Mouse (Mus musculus): ENCODE measurements around the gene Hist1h3g.

Gene Hist1h3g

DNA sequence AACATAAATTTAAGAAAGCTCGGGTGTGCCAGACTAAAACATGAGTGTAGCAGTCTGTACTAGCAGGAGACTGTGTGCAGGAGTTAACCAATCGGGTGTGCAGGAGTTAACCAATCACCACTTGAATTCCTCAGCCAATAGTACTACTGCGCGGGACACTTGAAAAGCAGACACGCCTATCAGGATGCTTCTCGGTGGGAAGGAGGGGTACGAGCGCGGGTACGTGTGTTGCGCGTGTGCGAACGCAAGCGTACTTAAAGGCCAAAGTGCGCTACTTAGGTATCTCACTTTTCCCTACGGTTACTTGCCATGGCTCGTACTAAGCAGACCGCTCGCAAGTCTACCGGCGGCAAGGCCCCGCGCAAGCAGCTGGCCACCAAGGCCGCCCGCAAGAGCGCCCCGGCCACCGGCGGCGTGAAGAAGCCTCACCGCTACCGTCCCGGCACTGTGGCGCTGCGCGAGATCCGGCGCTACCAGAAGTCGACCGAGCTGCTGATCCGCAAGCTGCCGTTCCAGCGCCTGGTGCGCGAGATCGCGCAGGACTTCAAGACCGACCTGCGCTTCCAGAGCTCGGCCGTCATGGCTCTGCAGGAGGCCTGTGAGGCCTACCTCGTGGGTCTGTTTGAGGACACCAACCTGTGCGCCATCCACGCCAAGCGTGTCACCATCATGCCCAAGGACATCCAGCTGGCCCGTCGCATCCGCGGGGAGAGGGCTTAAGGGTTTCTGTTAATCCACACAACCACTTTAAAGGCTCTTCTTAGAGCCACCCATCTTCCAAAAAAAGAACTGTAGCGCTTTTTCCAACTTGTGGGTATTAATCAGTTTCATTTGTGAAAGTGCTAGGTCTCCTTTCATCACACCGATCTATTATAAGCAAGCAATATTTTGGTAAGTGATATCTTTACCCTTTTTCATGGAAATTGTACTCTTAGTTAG, at the start of gene Hist1h3g:
TSS of gene Hist1h3g (plus strand) at position 286 of the 939 bp plus-strand sequence.
- in situ Hi-C loops (cut with MboI, MseI) = loop anchor here (10.0 kb wide), 2 partner anchors 49 to 1501 kb away; partner anchors contain the start of genes Hist1h2ah, Hist1h2bk and Hist1h4d

GRCm38 (mm10) chr13:23488400-23489322, 46.6 kb upstream of the Hist1h3g start, which contains the start of gene Btn2a2:
TSS of gene Btn2a2 (minus strand) at chr13:23488857.
- in situ Hi-C loops (cut with MboI, MseI) = no loop called here

DNA sequence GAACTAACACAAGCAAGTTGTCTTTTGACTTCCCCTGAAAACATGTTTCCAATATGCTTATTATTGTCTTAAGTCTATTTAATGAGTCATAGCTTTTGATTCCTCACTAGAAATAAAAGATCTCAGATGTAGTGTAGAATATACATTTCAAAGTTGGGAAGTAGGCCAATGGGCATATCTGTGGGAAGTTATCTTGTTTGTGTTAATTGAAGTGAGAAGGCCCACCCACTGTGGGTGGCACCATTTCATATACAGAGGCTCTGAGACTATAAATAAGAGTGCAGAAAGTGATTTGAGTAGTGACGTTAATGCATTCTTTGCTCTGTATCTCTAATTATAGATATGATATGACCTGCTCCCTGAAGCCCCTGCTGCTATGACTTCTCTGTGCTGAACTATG, 44.4 kb upstream of the Hist1h3g start:
- in situ Hi-C loops (cut with MboI, MseI) = no loop called here

GRCm38 (mm10) chr13:23491263-23491662, 44.0 kb upstream of the Hist1h3g start:
- in situ Hi-C loops (cut with MboI, MseI) = no loop called here

GRCm38 (mm10) chr13:23491990-23492389, 43.2 kb upstream of the Hist1h3g start:
- in situ Hi-C loops (cut with MboI, MseI) = no loop called here

DNA sequence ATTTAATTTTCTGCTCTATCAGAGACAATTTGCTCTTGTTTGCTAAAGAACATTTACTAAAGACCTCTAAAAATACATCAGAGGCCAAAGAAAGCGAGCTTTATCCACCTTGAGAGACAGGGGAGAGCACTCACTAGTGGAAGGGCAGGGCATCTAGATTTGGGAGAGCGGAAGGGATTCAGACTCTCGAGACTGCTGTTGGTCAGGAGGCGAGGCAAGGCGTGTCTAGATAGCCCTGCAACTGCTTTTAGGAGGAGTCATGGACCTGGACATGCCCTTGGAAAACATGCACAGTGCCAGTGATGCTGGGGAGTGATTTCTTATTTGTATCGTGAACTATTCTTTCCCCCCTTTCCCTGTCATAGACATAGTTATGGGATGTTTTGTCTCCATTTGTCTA, 39.7 kb upstream of the Hist1h3g start:
- in situ Hi-C loops (cut with MboI, MseI) = no loop called here

GRCm38 (mm10) chr13:23497656-23498321, 37.4 kb upstream of the Hist1h3g start:
- in situ Hi-C loops (cut with MboI, MseI) = no loop called here

GRCm38 (mm10) chr13:23498653-23499052, 36.6 kb upstream of the Hist1h3g start:
- in situ Hi-C loops (cut with MboI, MseI) = no loop called here

GRCm38 (mm10) chr13:23499943-23500342, 35.3 kb upstream of the Hist1h3g start:
- in situ Hi-C loops (cut with MboI, MseI) = loop anchor here (5.0 kb wide), 1 partner anchor 203 kb away; no protein-coding TSS in a partner anchor

DNA sequence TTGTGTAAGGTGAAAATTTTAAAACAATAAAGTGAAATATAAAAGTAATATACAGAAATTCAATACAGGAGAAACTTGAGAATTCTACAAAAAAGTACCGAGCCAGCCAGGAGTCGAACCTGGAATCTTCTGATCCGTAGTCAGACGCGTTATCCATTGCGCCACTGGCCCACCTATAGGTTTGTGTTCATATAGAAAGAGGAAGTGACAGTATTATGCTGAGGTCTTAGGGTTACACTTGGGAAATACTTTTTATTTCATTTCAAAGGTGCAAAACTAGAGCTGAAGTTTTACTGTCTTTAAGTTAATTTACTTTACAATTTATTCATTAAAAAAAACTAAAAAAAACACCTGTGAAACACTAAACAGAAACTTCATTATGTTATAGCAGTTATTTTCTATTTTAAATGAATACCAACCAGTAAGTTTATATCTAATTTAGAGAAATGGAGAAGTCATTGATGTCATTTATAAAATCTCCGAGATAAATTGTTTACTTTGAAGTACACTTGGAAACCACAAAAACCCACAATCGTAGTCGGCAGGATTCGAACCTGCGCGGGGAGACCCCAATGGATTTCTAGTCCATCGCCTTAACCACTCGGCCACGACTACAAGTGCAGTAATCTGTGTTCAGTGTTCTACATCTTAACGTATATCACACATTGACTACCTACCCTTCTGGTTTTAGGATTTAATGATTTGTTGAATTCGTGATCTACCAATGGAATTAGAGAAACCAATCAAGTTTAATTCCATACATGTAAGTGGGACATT, 34.6 kb upstream of the Hist1h3g start:
- in situ Hi-C loops (cut with MboI, MseI) = loop anchor here (5.0 kb wide), 1 partner anchor 203 kb away; no protein-coding TSS in a partner anchor

DNA sequence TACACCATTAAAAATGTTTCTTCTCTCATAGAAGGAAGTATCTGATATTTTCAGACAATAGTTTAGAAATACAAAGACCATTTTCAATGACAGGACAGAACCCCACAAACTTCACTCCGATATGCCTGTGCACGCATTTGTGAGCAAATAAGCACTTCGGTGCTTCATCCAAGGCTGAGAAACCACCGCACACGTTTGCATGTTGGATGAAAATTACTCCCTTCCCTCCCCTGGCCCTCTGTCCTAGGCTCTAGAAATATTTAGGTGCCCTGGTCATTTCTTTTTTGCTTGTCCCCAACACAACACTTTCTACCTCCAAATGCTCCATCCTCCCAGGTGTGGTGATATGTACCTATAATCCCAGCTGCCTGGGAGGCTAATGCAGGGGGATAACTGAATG, 33.7 kb upstream of the Hist1h3g start:
- in situ Hi-C loops (cut with MboI, MseI) = loop anchor here (5.0 kb wide), 1 partner anchor 204 kb away; no protein-coding TSS in a partner anchor

- in situ Hi-C loops (cut with MboI, MseI) = loop anchor here (5.0 kb wide), 1 partner anchor 205 kb away; no protein-coding TSS in a partner anchor
Observed at GRCm38 (mm10) chr13:23502031-23502567, 33.1 kb upstream of the Hist1h3g start.

- in situ Hi-C loops (cut with MboI, MseI) = loop anchor here (5.0 kb wide), 1 partner anchor 206 kb away; no protein-coding TSS in a partner anchor
Observed at GRCm38 (mm10) chr13:23502916-23503315, 32.3 kb upstream of the Hist1h3g start.

GRCm38 (mm10) chr13:23503797-23504196, 31.4 kb upstream of the Hist1h3g start:
- in situ Hi-C loops (cut with MboI, MseI) = loop anchor here (5.0 kb wide), 1 partner anchor 206 kb away; no protein-coding TSS in a partner anchor

DNA sequence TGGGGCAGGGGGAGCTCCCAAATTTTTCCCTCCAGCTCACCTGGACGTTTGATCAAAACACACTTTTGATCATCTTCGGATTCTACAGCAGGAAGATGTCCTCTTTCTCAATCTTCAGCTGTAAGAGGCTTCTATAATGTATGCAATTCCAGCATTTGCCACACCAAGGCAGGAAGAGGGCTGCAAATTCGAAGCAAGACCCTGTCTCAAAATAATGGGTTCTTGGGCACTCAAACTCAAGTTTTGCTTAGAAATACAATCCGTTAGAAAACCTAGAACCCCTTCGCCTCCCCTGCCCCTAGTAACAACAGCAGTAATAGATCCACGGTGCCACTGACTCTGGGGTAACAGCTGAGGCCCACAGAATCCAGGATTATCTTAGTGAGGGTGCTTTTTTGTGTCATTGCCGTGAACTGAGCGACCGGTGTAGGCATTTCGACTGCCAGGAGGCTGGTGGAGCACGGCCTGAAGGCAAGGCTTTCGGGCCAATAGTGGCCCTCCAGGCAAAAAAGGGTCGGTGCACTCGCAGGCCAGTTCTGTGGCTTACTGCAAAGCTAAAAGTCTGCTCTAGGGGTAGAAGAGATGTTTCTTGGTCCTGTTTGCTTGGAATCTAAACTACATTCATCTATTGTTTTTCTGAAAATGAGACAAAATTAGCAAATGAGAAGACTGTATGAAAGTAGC, 29.4 kb upstream of the Hist1h3g start:
- in situ Hi-C loops (cut with MboI, MseI) = loop anchor here (5.0 kb wide), 1 partner anchor 44 kb away; no protein-coding TSS in a partner anchor

- in situ Hi-C loops (cut with MboI, MseI) = loop anchor here (5.0 kb wide), 1 partner anchor 44 kb away; no protein-coding TSS in a partner anchor
Observed at GRCm38 (mm10) chr13:23506351-23506750, 28.9 kb upstream of the Hist1h3g start.

DNA sequence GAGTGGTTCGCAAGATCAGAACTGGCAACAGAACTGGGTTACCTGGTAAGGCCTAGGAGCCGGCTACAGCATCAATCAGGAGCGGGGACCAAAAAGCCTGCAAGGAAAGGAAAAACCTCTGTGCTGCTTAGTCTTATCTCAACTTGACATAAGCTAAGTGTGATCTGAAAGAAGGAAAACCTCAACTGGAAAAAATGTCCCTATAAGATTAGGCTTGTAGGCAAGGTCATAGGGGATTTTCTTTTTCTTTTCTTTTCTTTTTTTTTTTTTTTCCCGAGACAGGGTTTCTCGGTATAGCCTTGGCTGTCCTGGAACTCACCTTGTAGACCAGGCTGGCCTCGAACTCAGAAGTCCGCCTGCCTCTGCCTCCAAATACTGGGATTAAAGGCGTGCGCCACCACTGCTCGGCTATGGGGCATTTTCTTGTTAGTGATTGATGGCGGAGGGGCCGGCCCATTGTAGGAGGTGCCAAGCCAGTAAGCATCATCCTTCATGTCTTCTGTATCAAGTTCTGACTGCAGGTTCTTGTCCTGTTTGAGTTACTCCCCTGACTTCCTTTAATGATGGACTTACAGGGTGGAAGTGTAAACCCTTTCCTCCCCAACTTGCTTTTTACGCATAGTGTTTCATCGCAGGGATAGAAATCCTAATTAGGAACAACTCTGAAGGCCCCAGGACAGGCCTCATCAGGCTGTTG, 28.3 kb upstream of the Hist1h3g start:
- in situ Hi-C loops (cut with MboI, MseI) = loop anchor here (5.0 kb wide), 1 partner anchor 45 kb away; no protein-coding TSS in a partner anchor

DNA sequence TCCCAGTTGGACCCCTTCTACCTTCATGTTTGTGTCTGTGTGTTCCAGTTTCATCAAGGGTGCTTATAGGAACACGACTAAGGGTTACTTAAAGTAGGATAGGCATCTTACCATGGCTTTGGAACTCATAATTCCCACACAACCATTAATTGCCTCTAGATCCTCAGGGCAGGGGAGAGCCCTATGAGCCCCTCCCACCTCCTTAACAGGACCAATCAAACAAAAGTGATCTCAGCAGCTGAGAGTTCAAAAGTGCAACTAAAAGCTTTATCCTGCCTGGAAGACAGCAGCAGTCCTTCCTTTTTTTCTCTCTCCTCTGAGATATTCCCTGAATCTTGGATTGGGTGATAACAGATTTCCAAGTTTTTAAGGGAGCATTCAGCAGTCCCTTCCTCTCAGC, 25.1 kb upstream of the Hist1h3g start:
- in situ Hi-C loops (cut with MboI, MseI) = no loop called here

All from regulatory T cell (primary cell).